Mouse (Mus musculus): Measurements from ENCODE around the gene 4933427D14Rik.

DNA sequence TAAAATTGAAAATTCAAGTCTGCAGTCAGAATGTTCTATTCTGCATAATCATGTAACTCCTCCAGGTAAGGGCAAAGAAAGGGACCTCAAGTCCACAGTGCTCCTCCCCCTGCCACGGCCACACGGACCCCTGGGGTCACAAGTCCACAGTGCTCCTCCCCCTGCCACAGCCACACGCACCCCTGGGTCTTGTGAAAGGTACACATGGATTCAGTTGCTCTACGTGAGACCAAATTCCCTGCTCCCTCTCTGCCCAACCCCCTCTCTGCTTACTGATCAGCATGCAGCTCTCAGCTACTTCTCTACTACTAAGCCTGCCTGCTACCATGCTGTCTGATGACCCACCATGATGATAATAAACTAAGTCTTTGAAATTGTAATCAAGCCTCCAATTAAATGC is 37.4 kb downstream of the 4933427D14Rik start:
- no peak for TF ChIP-seq CTCF (IDR thresholded peaks at IDR 0.05; ENCODE audit: borderline replicate concordance, control insufficient read depth, extremely low read depth, insufficient read depth, low read length, poor library complexity)
- no peak for TF ChIP-seq POLR2A (IDR thresholded peaks at IDR 0.05; ENCODE audit: control insufficient read depth, extremely low read depth, insufficient read depth, low read length, poor library complexity)
